Mouse (Mus musculus) c-Kit-positive CD71-positive TER-119-negative erythroid progenitor cells, embryonic 14.5 days (primary cell): ENCODE measurements around the gene Mcfd2.
A peak's percentile ranks its signal among the peaks of the same experiment; 100 is the strongest.
"Not testable (repeated sequence)": the region's sequence is repeated elsewhere in the genome, so short reads cannot be mapped to it uniquely, and the experiment has no call there.

Source experiments
- DNase-seq: peaks from one replicate; pipeline ENCODE4 v3.0.0-alpha.2; 2013; ENCODE audit warnings: low read depth

The Mcfd2 gene

DNA sequence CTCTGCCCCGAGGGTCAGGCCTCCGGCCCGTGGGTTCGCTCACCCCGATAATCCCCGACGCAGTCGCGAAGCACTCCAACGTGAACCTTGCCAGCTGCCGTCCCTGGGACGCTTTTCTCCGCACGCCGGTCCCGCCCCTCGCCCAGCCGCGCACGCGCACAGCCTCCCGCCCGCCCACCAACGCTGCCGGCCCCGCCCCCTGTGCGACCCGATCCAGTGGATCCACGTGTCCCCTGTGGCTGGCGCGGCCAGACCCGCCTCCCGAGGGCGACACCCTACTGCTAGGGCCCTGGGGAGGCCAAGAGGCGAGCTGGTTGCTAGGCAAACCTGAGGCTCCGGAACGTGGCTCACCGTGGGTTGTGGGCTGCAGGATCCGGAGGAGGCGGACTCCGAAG lies at the start of gene Mcfd2:
Mcfd2 (minus strand) TSS at position 144 of the 395 bp plus-strand sequence.
- DNase-seq, result peak; percentile 75

DNA sequence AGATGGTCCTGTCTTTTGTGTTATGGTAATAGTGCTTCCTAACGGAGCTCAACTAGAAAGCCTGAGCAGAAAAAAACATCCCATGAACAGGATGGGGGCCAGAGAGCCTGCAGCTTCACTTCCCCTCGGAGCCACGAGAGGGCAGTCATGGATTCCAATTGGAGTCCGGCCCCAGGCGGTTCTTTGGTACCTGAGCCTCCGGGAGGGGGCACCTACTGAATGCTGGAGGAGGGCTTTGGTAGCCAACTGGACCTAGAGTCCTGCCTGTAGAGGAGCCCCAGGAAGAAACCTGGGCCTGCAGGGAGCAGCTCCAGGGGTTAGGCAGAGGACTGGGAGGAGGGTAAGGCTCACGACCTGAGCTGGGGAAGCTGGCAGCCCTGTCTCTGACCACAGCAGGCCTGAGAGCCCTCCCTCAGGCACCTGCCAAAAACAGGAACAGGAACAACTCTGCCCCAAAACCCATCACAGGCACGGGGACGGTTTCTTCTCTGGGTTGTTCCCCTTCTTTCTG lies 49.3 kb upstream of the Mcfd2 start:
- peak; percentile 68 for DNase-seq

DNA sequence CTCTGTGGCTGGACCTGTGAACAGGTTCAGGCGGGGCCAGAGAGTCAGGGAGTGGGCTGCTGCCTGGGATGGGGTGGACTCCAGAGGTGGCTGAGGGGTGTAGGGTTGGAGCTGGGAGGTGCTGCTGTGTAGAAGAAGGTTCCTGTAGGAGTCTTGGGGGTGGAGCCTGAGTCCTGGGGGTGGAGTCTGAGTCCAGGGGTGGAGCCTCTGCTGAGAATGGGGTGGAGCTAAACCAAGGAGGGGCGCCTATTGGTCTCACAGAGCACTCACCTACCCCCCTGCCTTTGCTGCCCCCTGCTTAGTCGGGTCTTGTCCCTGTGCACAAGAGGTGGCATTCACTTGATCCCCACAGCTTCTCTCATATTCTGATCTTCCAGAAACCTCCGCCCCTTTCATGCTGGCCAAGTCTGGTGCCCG lies 48.8 kb upstream of the Mcfd2 start:
- DNase-seq, result peak; percentile 22

DNA sequence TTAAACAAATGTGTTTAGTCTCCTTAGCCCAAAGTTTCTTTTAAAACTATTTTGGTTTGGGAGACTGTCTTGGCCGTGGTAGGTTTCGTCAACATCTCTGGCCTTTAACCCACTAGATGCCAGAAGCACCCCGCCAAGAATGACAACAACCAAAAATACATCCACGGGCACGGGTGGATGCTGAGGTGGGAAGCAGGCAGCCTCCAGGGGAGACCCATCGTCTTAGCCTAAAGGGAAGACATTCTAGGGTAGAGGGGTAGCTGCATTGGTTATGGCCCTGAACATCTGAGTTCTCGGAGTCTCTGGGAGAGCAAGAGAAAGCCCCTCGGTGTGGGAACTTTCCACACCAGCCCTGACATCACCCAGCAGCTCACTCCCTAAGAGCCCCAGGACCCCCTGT lies 48.4 kb upstream of the Mcfd2 start:
- no peak for DNase-seq

DNA sequence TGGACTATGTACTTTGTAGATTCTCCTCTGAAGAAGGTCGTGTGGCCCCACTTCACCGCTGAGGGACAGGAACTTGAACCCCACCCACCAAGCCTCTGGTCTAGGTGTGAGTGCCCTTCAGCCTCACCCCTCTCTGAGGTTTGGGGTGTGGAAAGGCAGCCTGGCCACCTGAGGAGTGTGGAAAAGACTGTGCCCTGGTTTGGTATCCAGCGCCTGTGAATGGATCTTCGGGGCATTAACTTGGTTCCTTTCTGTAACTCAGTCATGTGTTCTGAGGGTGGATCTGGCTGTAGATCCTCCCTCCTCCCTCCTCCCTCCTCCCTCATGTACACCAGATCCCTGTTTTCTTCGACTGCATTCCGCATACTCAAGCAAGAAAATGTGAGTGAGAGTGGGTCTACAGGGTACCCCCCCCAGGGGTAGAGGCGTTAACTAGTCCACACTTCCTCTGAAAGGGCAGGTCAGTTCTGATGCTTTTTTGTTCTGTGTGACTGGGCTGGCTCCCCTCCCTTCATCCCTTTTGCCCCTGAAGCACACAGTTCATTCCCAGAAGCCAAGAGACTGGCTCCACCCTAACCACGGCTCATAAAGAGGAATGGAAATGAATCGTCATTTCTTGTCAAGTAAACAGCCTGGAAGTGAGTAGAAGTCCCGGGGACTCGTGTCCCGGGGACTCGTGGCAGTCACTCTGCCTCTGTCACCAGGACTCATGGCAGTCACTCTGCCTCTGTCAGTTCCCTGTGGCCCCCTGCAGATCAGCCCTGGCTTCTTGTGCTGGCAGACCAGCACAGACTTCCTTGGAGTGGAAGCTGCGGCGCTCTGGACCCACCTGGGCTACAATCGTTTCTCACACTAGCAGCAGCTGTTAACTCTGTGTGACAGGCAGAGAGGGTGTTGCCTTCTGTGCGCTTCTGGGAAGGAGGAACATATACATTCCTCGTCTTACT lies 47.5 kb upstream of the Mcfd2 start:
- DNase-seq, result no peak

DNA sequence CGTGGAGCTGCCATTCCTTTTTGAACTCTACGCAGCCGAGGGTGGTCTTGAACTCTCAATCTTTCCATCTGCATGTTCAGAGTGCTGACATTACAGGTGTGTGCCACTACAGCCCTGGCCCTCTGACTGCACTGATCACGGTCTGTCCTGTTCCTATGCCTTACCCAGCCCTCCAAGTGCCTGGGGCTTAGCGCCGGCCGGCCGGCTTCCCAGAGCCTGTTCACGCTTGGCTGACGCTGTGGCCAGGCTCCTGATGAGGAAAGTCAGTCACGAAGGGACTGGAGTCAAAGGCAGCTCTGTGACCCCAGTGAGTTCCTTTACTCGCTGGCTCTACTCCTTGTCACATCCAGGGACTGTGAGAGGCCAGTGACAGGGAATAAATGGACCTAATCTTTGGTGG lies 46.6 kb upstream of the Mcfd2 start:
- DNase-seq, result no peak

DNA sequence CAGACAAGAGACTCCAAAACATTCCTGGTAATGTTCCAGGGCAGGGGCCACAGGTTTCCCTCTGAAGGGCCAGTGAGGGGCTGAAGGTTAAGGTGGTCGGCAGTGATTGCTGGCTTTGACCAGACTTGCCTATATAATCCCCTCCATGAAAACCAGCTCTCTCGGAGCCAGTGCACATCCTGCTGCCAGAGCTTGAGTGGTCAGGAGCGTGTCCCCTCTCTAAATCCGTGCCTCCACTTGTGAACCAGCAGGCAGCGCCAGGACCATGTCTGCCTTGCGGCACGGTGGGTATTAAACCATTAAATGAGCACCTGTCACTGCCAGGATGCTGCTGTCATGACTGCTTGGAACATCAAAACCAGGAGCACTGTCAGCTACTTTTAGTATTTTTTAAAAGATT lies 44.8 kb upstream of the Mcfd2 start:
- no peak for DNase-seq

DNA sequence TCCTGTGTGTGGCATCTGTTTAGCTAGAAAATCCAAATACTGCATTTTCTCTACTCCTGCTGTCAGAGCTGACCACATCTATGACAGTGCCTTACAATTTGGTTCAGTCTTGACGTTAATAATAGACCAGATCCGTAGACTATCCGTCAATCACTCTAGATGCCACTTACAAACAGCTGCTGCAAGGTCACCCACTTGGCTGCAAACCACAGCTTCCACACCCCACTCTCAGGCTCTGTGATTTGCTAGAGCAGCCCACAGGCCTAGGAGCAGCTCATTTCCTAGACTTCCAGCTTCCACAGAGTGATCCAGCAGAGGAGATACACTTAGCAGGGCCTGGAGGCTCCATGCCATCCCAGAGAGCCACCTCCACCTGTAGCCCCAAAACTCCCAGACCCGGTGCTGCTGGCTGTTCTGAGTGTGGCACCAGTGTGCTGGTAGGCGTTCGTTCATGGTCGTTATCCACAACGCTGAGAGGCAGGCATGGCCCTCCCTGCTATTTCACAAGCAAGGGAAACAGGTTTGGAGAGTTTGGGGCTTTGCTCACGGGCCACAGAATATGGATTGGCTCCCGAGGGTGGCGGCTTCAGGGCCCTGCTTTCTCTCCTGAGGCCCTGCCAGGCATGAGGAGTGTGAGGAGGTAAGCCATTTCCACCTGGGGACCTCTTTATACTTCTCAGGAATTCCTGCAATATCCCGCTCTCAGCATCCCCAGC lies 43.5 kb upstream of the Mcfd2 start:
- no peak for DNase-seq

DNA sequence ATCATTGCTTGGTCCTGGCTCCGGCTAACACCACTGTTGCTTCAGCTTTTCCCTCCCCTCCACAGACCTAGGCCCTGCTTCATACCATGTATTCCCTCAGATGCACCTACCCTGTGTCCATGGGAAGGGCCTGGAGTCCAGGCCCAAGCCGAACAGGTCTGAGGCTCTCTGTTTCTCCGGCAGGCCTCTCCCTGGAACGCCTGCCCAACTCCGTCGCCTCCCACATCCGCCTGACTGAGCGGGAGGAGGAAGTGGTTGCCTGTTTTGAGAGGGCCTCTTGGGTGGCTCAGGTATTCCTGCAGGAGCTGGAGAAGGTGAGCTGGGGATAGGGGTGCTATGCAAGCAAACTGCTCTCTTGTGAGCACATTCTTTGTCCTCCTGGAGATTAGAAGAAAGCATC lies 41.0 kb upstream of the Mcfd2 start:
- DNase-seq, result no peak

DNA sequence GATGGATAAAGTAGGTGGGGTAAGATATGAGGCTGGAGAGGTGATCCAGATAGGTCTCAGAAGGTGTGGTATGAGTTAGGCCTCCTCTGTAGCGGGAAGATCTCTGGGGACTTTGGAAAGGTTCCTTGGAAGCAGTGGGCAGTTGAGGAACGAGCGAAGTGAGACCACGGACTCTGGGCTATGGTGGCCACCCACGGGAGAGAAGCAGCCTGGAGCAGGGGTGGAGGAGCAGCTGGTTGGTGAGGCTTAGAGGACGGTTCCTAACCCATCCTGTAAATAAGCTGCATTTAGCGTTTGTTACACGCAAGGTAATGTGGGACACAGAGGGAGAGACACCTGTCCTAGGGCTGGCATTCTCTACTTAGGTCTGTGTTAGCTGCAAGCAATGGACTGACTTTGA lies 39.3 kb upstream of the Mcfd2 start:
- no peak for DNase-seq

DNA sequence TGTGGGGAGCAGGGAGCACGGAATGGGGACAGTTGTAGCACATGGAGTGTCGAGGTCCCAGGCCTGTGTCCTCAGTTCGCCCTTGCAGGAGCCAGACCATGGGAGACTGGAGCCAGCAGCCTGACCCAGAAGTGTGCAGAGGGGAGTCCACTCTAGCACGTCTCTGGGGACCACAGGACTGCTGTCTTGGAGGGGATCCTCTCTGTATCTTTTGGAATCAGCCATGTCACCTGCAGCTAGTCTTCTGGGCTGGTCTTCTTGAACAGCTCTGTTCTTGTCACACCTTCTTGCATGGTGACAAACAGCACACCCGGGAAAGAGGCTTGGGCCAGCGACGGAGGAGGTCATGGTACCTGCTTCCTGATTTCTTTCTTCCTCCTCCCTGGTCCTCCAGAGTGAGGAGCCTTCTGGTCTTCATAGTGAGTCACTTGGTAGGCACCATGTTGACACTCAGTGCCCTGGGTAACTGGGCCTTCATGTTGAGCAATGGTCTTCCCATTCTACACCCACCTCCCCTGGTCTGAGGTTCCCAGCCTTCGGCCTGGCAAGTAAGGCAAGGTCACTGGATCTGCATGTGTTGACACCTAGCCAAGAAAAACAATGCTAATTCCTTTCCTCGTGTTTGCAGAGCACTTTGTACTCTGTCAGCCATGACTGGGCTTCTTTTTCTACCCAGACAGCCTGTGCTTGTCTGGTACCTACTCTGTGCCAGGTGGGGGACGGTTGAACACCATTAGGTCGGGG lies 38.6 kb upstream of the Mcfd2 start:
- no peak for DNase-seq

DNA sequence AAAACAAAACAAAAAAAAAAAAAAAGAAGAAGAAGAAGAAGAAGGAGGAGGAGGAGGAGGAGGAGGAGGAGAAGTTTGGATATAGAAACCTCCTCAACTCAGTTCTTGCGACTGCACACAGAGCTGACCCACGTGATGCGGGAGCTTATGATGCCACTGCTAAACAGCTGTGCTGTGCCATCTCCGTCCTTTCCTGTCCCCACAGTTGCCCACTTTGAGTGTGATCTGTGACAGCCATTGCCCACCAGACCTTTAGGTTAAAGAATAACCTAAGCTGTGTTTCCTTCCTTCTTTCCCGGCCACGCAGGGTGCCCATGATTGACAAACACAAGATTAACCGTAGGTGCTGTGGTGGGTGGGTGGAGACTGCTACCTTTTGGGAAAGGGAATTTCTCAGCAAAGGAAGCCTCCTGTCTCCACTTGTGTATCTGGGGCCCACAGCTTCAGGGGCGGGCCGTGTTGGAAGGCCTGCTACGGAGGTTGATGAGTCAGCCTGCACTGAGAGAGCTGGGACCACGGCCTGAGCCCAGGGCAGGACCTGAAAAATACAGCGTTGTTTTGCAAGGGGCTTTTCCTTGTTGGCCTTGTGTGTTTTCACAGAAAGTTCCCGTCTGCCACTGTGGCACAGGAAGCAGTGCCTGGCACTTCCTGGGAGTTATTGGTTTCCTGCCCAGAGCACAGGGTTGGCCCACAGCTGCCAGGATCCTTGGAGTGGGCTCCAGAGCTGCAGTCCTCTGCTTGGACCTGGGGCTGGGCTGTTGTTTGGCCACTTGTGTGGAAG lies 36.5 kb upstream of the Mcfd2 start:
- no peak for DNase-seq

DNA sequence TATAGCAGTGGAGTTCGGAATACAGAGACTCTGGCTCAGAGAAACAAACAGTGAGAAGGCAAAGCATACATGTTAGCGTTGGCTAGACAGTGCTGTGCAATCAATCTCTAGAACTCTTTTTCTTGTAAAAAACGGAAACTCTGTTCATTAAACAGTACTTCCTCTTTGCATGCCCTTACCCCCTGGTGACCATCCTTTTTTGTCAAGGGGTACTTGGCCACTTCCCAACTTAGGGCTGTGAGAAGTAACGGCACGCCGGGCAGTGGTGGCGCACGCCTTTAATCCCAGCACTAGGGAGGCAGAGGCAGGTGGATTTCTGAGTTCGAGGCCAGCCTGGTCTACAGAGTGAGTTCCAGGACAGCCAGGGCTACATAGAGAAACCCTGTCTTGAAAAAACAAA lies 35.9 kb upstream of the Mcfd2 start:
- DNase-seq, result not testable (repeated sequence)

DNA sequence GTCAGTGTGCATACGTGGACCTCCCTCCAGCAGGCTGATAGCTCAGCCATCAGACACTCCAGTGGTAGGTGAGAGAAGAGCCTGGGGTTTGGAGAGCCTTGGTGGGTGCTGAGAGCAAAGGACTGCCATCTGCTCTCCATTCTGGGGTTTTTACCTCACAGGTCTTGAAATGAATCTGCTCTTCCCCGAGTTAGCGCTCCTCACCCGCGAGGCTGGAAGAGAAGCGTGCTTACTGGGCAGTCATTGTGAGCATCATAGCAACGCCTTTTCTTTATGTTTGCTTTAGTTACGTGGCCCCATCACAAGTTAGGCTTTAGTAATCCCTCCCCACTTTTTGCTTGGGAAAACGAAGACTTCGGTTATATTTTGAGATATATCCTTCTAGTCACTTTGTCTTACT lies 34.6 kb upstream of the Mcfd2 start:
- DNase-seq, result no peak

DNA sequence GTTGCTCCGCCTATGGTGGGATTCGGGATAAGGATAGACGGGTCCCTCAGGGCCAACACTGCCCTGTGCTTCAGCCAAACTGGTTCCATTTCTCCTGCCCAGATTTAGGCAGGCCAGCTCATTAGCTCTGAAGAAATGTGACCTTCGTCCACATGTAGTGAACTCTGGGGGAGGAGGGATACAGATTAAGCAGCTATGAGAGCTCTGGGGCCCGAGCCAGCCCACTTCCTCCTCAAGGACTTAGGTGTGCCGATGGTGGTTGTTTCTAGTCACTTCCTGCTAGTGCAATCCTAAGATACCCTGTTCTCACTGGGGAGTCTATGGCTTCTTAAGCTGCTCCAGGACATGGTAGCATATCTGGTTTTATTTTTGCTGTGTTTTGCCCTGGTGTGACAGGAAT lies 33.2 kb upstream of the Mcfd2 start:
- no peak for DNase-seq

DNA sequence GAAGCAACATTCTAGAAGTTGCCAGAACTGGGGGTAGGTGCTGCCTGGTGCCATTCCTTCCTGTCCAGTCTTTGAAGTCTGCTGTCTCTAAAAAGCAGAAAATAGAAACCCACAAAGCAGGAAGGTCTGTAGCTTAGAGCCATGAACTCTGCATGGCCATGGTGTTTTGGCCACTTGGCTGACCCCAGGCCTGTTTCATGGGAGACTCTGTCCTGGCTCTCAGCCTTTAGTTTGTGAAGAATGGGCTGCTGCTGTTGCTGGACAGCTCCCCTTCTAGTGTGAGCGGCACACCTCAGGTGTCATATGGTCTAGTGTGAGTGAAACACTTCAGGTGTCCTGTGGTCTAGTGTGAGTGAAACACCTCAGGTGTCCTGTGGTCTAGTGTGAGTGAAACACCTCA lies 31.0 kb upstream of the Mcfd2 start:
- not testable (repeated sequence) for DNase-seq

DNA sequence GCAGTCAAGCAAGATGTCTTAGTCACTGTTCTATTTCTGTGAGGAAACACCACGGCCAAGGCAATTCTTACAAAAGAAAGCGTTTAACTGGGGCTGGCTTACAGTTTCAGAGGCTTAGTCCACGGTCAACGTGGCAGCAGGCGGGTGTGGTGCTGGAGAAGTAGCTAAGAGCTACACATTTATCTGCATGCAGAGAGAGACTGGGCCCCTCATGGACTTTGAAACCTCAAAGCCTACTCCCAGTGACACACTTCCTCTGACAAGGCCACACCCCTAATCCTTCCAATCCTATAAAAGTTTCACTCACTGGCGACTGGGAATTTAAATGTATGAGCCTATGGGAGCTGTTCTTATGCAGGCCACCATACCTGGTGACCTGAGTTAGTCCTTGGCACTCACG lies 30.0 kb upstream of the Mcfd2 start:
- no peak for DNase-seq

DNA sequence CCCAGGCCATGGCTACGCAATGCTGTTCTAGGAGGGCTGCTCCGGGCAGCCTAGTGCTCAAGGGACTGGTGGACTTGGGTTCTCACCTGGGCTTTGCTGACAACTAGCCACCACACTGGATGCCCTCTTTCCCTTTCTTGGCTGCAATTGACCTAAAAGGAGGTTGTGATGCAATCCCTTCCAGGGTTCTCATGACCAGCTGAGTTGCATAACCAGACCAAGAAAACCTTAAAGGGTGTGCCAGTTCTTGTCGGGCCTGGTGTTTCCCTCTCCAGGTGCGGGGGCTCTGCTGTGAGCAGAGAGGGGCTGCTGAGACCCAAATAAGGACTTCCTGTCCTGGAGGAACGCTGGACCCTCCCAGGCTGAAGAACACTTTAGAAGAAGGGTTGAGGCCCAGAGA lies 27.4 kb upstream of the Mcfd2 start:
- DNase-seq, result no peak

DNA sequence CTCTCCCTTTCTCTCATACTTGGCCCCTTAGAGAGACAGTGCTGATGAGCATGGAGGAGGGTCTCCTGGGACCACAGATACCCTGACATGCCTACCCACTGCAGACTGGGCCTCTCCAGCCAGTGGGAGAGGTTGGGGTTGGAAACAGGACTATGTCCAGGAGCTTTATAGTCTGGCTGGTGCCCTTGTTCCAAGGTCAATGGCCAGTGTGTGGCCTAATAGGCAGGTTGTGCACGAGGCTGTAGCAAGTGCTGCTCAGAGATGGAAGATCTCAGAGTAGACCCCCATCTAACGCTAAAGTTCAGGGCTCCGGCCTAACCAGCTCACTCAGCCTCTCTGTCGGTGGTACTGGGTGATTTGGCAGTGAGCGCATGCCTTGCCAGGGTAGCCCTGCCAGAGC lies 26.0 kb upstream of the Mcfd2 start:
- no peak for DNase-seq

DNA sequence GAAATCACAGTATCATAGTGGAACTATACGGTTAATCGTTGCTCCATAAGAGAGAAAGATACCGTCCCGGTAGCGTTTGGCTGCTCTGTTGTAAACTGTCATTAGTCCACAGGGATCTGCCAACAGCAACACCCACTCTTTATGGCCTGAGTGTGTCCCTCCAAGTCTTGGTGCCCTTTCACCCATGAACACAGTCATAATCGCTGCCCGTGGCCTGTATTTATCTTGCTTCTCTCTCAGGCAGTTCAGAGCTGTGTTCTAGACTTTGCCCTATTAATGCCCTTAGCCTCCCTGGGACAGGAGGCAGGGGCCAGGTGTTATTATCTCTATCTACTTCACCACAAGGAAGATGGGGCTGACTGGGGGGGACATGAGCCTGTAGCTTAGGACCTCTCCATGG lies 25.3 kb upstream of the Mcfd2 start:
- no peak for DNase-seq

DNA sequence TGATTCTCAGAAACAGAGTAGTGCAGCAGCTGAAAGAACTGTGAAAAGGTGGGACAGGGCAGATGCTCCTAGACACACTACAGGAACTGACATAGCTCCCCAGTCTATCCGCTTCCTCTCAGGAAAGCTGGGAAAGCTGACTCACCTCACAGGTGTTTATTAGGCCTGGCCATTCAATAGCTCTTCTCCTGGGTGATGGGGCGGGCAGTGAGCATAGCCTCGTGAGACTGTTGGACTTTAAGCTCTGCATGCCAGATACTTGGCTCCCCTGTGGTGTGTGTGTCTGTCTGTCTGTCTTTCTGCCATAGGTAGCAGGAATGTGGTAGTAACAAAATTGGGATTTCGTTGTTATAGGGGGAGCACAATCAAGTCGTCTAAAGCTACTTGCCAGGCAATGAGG lies 23.6 kb upstream of the Mcfd2 start:
- no peak for DNase-seq

DNA sequence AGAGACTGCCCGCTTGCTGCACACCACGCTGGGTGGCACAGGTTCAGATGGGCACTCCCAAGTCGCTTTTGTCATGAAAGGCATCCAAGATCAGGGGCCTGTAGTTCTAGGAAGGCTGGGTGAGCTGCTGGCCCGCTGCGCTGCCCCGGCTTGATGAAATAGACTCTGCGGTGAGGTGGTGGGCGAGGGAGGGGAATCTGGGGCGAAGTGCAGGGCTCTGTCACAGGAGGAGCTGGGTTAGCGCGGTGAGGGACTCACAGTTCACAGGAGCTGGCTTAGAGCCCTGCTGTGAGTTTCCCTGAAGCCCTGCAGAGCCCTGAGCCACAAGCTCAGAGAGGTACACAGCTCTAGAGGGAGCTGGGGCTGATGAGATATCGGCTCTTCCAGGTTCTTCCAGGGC lies 22.4 kb upstream of the Mcfd2 start:
- no peak for DNase-seq
